Mouse (Mus musculus) gastrocnemius, postnatal 10 days (tissue): ENCODE results near the gene Mss51. TPM values are rescaled to one million over a fixed set of nuclear protein-coding genes. Genes with fewer than 3 reads are reported as not detected.

Source experiments
- DNase-seq: peaks from one replicate; pipeline ENCODE4 v3.0.0; 2021; ENCODE audit warnings: mixed read lengths
- long read RNA-seq, 2 experiments: library from polyadenylated mRNA; stranded (forward); transcript quantifications; one replicate each; pipeline ENCODE4 v2.0.0; 2021
- total RNA-seq, 2 experiments: library from RNA; stranded (reverse); gene quantifications; 2 replicates each; pipeline ENCODE4 v1.2.3; 2021

Gene Mss51
- total RNA-seq, result 1 to 10 TPM; 3.9 to 7.0 TPM
- long read RNA-seq, experiment 1, transcript Mss51-201 (7 exons, 1,826 nt), result major isoform, 8 of 10 reads
- long read RNA-seq, experiment 1, partial matches to known transcripts, result 1 of 10 reads
- long read RNA-seq, experiment 1, other reads (novel, unspliced or antisense), result 1 of 10 reads
- long read RNA-seq, experiment 2, partial matches to known transcripts, result 0 of 5 reads
- long read RNA-seq, experiment 2, other reads (novel, unspliced or antisense), result 1 of 5 reads

GRCm38 (mm10) chr14:20496603-20497002, at the start of gene Mss51:
Mss51 (minus strand) TSS chr14:20496901.
- DNase-seq, result no peak

GRCm38 (mm10) chr14:20546415-20546814, 49.7 kb upstream of the Mss51 start, which contains the start of gene Ppp3cb:
Ppp3cb (minus strand) TSS chr14:20546573.
- DNase-seq, result peak; percentile 79

GRCm38 (mm10) chr14:20545529-20546331, 49.0 kb upstream of the Mss51 start:
- peak; percentile 91 for DNase-seq

GRCm38 (mm10) chr14:20544467-20545411, 48.0 kb upstream of the Mss51 start:
- DNase-seq, result no peak

GRCm38 (mm10) chr14:20529643-20530042, 32.9 kb upstream of the Mss51 start:
- no peak for DNase-seq

- DNase-seq, result no peak
These were observed 23.5 kb upstream of the Mss51 start for GRCm38 (mm10) chr14:20520179-20520578.

- no peak for DNase-seq
These were observed 11.7 kb upstream of the Mss51 start for GRCm38 (mm10) chr14:20508424-20508823.

- DNase-seq, result no peak
These were observed 6.3 kb upstream of the Mss51 start for GRCm38 (mm10) chr14:20502966-20503365.

- DNase-seq, result no peak
These were observed 3.3 kb upstream of the Mss51 start for GRCm38 (mm10) chr14:20499982-20500381.

- no peak for DNase-seq
These were observed 10.7 kb downstream of the Mss51 start for GRCm38 (mm10) chr14:20486031-20486430.

GRCm38 (mm10) chr14:20482051-20482751, 14.5 kb downstream of the Mss51 start:
- DNase-seq, result no peak

GRCm38 (mm10) chr14:20481211-20481610, 15.5 kb downstream of the Mss51 start:
- DNase-seq, result no peak

- no peak for DNase-seq
These were observed 16.5 kb downstream of the Mss51 start for GRCm38 (mm10) chr14:20480195-20480579.

GRCm38 (mm10) chr14:20479291-20480194, 17.2 kb downstream of the Mss51 start, which contains the start of gene Anxa7:
Anxa7 (minus strand) TSS chr14:20480133.
- peak; percentile 56 for DNase-seq

GRCm38 (mm10) chr14:20478801-20479200, 17.9 kb downstream of the Mss51 start:
- DNase-seq, result peak; percentile 15

GRCm38 (mm10) chr14:20478385-20478784, 18.3 kb downstream of the Mss51 start:
- no peak for DNase-seq

- no peak for DNase-seq
These were observed 19.3 kb downstream of the Mss51 start for GRCm38 (mm10) chr14:20477261-20478025.

GRCm38 (mm10) chr14:20460216-20460615, 36.5 kb downstream of the Mss51 start:
- no peak for DNase-seq

- DNase-seq, result no peak
These were observed 38.3 kb downstream of the Mss51 start for GRCm38 (mm10) chr14:20458378-20458777.

GRCm38 (mm10) chr14:20452929-20453328, 43.8 kb downstream of the Mss51 start:
- DNase-seq, result no peak
